Mouse (Mus musculus) forebrain, embryonic 10.5 days (tissue): Measurements from ENCODE around the gene Mylip. TPM values are rescaled to one million over a fixed set of nuclear protein-coding genes. Genes with fewer than 3 reads are reported as not detected.

Experiments used
- DNase-seq: peaks from one replicate; pipeline ENCODE4 v3.0.0-alpha.2; 2017; ENCODE audit warnings: low spot score; ENCODE audit errors: extremely low spot score
- H3K27ac ChIP-seq: fragments of 300-500 bp; sonication (generic); 2 replicates; pipeline ENCODE4 v1.5.1; 2016; ENCODE audit warnings: mild to moderate bottlenecking
- H3K27me3 ChIP-seq: fragments of 300-500 bp; sonication (generic); 2 replicates; pipeline ENCODE4 v1.6.1; 2016; ENCODE audit warnings: mild to moderate bottlenecking; ENCODE audit not compliant: poor library complexity, severe bottlenecking
- H3K36me3 ChIP-seq: fragments of 300-500 bp; sonication (generic); replicated peaks from 2 replicates; pipeline ENCODE4 v1.6.1; 2016; ENCODE audit warnings: mild to moderate bottlenecking, moderate library complexity
- H3K4me1 ChIP-seq: fragments of 300-500 bp; sonication (generic); 2 replicates; pipeline ENCODE4 v1.6.1; 2016
- H3K4me3 ChIP-seq: fragments of 300-500 bp; sonication (generic); 2 replicates; pipeline ENCODE4 v1.5.1; 2016; ENCODE audit warnings: mild to moderate bottlenecking, moderate library complexity
- H3K9me3 ChIP-seq: fragments of 300-500 bp; sonication (generic); 2 replicates; pipeline ENCODE4 v1.6.1; 2016; ENCODE audit warnings: mild to moderate bottlenecking, moderate library complexity
- WGBS: fragments of 180-500 bp; shearing (Covaris S2); methylation state at CpG from one replicate; pipeline ENCODE4 v1.1.7; 2016; 5-methylcytosine and 5-hydroxymethylcytosine counted together
- polyA plus RNA-seq: library from polyadenylated mRNA; unstranded; fragments of >200 nt; fragmentation: Nextera tagmentation; extraction: Ambion mirVana; gene quantifications from 2 replicates; pipeline ENCODE4 v1.2.1, GENCODE M21; 2016

Mylip gene
- polyA plus RNA-seq, 1 experiment from 2014 or later, result 4.9 TPM

DNA sequence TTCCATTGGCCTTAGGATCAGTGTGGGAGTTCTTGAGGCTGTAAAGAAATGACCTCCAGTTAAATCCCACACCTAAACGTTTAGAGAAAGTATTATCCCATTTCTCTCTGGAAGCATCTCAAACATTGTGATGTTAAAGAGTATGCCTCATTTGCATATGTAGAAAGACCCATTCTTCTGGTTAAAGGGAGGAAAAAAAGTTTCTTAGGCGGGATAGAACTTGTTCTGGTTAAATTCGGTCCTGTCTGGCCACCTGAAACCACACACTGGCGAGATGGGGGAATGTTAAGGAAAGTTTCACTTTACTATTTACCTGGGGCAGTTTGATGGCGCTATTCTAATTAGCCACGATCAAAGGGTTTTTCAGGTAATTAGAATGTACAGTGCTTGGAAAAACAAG, 14.7 kb upstream of the Mylip start:
- no peaks in the 10 kb centered on the region for H3K9me3 ChIP-seq
- no peak overlapping the region for H3K4me3 ChIP-seq
- H3K4me1 ChIP-seq, result peaks cover 24% of the 10 kb centered on the region
- 23% methylated on average over 6 of the region's 6 CpGs for WGBS
- no peak overlapping the region for H3K27ac ChIP-seq
- DNase-seq, result no peak
- 0 out of 2 replicates have a peak, but pooled peaks cover 7% of the 10 kb centered on the region for H3K27me3 ChIP-seq
- H3K36me3 ChIP-seq, result no peaks in the 10 kb centered on the region

DNA sequence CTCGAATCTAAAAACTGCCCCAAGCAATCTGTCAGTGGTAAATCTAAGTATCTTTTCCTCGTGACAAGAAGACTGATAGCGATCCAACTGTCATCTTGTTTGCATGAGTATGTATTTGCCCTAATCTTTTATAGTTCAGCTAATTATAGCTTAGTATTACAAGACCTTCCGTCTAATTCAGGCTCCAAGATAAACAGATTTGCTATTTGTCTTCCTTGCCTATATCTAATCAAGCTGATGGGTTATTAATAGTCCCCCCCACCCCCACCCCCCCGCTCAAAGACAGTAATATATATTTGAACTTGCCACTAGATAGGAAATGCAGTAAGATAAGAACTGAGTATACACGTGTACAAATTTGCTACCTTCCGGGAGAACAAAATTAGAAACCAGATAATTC, 7.3 kb upstream of the Mylip start:
- Histone ChIP-seq H3K36me3 (no peaks in the 10 kb centered on the region), H3K4me3 (no peak overlapping the region), H3K4me1 (peaks cover 4% of the 10 kb centered on the region; the same call in 1 of the 2 replicates), H3K27ac (no peak overlapping the region), H3K9me3 (no peaks in the 10 kb centered on the region), H3K27me3 (no peaks in the 10 kb centered on the region)
- WGBS, result 85% methylated on average over 7 of the region's 7 CpGs
- DNase-seq, result no peak

DNA sequence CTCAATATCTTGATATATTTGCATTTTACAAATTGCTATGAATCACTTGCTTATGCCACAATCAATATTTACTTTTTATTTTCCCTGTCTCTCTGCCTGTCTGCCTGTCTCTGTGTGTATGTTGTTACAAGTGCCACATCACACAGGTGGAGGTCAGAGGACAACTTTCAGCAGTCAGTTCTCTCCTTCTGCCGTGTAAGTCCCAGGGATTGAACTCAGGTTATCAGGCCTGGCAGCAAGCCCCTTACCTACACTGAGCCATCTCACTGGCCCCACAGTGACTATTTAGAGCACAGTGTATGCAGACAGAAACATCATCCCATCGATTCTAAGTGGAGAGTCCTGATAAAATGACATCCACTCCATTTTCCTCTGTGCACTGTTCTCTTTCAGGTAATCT, 4.9 kb upstream of the Mylip start:
- Histone ChIP-seq H3K27me3 (peaks cover 10% of the 10 kb centered on the region), H3K9me3 (no peaks in the 10 kb centered on the region), H3K4me1 (peaks cover 13% of the 10 kb centered on the region), H3K4me3 (no peak overlapping the region), H3K27ac (no peak overlapping the region), H3K36me3 (no peaks in the 10 kb centered on the region)
- DNase-seq, result no peak
- 77% methylated on average over 2 of the region's 2 CpGs for WGBS

DNA sequence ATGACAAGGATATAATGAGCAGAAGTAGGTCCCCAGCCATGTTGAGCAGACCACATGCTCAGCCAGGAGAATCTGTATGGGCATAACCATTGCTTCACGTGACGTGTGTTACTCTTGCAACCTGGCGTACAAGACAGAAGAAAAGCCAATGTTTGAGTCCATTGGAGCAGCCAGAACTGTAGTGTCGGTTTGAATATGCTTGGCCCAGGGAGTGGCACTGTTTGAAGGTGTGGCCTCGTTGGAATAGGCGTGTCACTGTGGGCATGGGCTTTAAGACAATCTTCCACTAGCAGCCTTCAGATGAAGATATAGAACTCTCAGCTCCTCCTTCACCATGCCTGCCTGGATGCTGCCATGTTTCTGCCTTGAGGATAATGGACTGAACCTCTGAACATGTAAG, 4.0 kb upstream of the Mylip start:
- Histone ChIP-seq H3K4me3 (no peak overlapping the region), H3K36me3 (no peaks in the 10 kb centered on the region), H3K9me3 (no peaks in the 10 kb centered on the region), H3K4me1 (peaks cover 21% of the 10 kb centered on the region), H3K27ac (no peak overlapping the region), H3K27me3 (peaks cover 16% of the 10 kb centered on the region)
- no peak for DNase-seq
- 90% methylated on average over 6 of the region's 6 CpGs for WGBS

DNA sequence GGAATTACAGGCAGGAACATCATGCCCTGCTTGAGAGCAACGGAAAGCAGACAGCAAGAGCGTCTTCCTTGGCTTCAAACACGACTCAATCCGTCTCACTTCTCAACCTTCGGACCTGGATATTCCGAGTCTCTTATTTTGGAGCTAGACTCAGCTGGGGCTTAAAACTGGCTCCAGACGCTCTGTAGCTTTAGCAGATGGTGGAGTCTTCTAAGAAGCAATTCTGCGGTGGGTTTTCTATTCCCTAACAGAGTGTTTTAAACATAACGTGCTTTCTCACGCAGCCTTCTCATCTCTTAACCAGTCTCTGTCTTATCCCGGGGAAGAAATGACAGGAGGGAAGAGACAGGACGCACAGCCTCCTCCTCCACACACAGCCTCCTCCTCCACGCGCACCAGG, 3.3 kb upstream of the Mylip start:
- DNase-seq, result no peak
- WGBS, result 92% methylated on average over 14 of the region's 14 CpGs
- H3K27me3 ChIP-seq, result peaks cover 23% of the 10 kb centered on the region
- no peaks in the 10 kb centered on the region for H3K9me3 ChIP-seq
- peaks cover 28% of the 10 kb centered on the region for H3K4me1 ChIP-seq
- no peak overlapping the region for H3K27ac ChIP-seq
- no peaks in the 10 kb centered on the region for H3K36me3 ChIP-seq
- H3K4me3 ChIP-seq, result no peak overlapping the region

DNA sequence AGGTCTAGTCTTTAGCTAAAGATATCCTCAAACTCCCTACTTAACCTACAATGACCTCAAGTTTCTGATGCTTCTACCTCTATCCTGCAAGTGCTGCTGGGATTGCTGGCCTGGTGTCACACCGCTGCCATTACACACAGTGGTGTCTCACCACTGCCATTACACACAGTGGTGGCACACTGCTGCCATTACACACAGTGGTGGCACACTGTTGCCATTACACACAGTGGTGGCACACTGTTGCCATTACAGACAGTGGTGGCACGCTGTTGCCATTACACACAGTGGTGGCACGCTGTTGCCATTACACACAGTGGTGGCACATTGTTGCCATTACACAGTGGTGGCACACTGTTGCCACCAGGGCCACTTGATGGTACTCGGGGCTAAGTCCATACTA, 2.3 kb upstream of the Mylip start:
- H3K4me3 ChIP-seq, result no peak overlapping the region
- DNase-seq, result no peak

DNA sequence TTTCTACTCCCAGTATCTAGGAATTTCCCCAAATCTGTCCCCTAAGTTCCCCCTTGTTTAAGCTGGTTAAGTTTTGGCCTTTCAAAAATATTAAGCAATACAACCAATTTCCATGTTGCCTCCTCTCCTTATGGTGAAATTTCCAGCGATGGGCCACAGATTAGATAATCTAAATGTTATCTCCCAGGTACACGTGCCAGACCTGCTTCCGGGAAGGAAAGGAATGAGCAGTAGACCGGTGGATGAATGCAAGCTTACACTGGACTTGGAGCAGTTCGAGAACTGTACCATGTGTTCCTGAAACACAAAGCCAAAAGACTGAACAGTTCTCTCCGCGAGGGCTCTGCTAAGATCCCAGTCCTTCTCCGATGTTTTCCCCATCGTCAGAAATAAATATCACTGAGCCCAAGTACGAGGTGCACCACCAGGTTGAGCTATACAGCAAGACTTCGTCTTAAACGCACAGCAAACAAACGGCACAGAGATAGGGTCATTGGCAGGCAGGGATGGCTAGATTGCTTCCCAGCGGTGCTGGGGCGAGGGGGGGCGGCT, 1.2 kb upstream of the Mylip start:
- Histone ChIP-seq H3K27me3 (peaks cover 26% of the 10 kb centered on the region), H3K4me3 (no peak overlapping the region), H3K9me3 (no peaks in the 10 kb centered on the region), H3K36me3 (no peaks in the 10 kb centered on the region), H3K4me1 (peaks cover 49% of the 10 kb centered on the region), H3K27ac (no peak overlapping the region)
- DNase-seq, result no peak
- WGBS, result 80% methylated on average over 16 of the region's 16 CpGs

More for the DNA sequence above, 2.3 kb upstream of the Mylip start:
- no peaks in the 10 kb centered on the region for H3K9me3 ChIP-seq
- peaks cover 38% of the 10 kb centered on the region for H3K4me1 ChIP-seq
- no peaks in the 10 kb centered on the region for H3K36me3 ChIP-seq
- peaks cover 26% of the 10 kb centered on the region for H3K27me3 ChIP-seq
- WGBS, result 96% methylated on average over 4 of the region's 4 CpGs
- H3K27ac ChIP-seq, result no peak overlapping the region

DNA sequence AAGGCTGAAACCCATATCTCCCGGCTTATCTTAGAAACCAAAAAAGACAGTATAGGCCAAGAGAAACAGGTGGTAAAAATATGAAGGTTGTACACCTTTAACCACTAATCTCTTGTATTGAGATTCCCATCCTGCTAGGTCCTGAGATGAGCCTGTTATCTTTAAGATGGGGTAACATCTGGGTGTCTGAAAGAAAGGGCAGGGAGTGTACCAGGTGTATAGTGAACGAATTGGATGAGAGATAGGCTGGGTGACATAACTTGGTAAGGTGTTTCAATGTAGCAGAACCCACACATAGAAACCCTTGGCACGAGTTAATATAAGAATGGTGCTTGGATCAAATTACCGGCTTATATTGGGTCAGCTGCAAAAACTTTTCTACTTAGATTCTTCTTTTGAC, 653 bp upstream of the Mylip start:
- no peak overlapping the region for H3K27ac ChIP-seq
- 38% methylated on average over 4 of the region's 4 CpGs for WGBS
- H3K4me3 ChIP-seq, result peak overlapping the region; percentile 83
- peaks cover 50% of the 10 kb centered on the region for H3K4me1 ChIP-seq
- no peaks in the 10 kb centered on the region for H3K36me3 ChIP-seq
- no peaks in the 10 kb centered on the region for H3K9me3 ChIP-seq
- DNase-seq, result no peak
- H3K27me3 ChIP-seq, result peaks cover 26% of the 10 kb centered on the region

DNA sequence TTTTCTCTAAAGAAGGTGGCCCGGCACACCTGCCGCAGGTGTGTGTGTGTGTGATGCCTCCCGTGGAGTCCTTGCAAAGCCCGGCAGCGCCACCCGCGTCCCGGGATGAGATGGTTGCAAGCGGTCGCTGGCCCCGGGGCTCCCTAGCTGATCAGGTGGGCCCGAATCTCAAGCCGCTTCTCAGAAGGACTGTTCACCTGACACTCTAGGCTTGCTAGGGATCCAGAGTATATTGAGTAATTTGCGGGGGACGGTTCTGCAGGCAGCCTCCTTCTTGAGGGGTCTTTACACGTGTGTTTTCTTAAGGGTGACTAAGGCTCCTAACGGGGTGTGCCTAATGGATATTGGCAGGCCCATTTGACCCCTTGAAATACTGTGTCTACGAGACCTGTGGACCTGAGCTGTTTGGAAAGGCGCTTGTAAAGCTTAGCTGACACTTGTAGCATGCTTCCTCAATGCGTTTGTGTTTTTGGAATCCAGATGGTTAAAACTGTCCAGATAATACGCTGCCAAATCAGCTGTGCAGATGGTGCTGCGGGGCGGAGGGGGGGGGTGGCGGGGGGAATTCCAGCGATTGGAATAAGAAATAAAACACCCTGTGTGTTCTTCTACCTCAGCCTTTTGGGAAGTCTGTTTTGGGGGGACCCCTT, 895 bp downstream of the Mylip start:
- Histone ChIP-seq H3K27ac (peak overlapping the region; percentile 88), H3K4me3 (peak overlapping the region; percentile 83), H3K4me1 (peaks cover 58% of the 10 kb centered on the region), H3K9me3 (no peaks in the 10 kb centered on the region), H3K36me3 (no peaks in the 10 kb centered on the region), H3K27me3 (peaks cover 26% of the 10 kb centered on the region)
- WGBS, result 3% methylated on average over 25 of the region's 25 CpGs
- DNase-seq, result peak; percentile 27

DNA sequence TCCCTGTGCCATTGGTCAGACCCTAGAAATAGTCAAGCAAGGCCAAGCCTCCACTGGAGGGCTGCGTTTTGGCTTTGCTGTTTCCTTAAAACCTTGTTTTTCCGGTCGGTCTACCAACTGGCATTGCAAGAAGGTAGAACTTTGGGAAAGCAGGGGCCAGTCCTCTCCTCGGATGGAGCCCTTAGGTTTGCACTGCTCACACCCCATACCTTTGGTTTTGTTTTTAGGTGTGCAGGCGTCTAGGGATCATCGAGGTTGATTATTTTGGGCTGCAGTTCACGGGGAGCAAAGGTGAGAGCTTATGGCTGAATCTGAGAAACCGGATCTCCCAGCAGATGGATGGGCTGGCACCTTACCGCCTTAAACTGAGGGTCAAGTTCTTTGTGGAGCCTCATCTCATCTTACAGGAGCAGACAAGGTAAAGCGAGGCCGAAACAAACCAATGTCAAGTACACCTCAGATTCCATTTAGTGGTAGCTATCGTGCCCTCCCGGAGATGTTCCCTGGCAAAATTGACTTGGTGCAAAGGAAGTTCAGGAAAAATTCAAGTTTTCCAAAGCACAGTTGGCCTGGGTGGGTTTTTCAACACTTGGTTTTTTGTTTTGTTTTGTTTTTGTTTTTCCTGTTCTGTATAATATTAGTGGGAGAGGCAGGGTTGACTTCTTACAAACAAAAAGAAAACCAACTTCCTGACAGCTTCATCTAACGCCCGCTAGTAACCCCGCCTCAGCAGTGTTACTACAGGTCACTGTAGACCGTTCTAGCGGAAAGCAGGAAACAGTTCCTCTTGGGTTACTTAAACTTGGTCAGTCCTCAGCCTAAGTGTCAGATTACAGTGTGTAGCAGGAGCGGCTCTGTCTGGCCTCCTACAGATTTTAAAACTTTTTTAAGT, 1.7 kb downstream of the Mylip start:
- Histone ChIP-seq H3K4me3 (peak overlapping the region; percentile 83), H3K36me3 (no peaks in the 10 kb centered on the region), H3K9me3 (no peaks in the 10 kb centered on the region), H3K27me3 (peaks cover 26% of the 10 kb centered on the region), H3K27ac (peak overlapping the region; percentile 88; the same call in 1 of the 2 replicates), H3K4me1 (peaks cover 61% of the 10 kb centered on the region)
- 55% methylated on average over 19 of the region's 19 CpGs for WGBS
- no peak for DNase-seq

DNA sequence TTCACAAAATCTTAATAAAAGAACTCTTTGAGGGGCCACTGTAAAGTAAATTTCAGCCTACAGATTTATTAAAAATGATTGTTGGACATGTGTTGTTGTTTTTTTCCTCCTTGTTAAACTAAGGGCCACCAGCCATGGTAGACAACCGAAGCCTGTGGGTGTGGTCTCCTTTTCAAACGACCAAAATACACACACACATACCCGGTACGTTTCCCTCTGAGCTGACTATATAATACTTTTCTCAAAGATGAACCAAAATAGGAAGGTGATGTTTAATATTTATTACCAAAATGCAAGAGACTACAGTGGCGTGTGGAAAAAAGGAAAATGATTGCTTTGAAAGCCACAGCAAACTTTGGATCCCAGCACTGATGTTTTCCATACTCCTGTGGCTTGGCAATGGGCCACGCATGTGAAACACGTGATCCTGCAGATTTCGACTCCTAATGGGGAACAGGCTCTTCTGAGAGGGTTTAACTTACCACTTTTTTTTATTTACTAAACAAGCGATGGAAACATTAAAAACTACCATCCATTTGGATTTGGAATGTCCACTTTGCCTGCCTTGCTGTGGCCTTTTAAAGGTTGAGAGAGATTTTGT, 2.4 kb downstream of the Mylip start:
- no peak overlapping the region for H3K27ac ChIP-seq
- no peaks in the 10 kb centered on the region for H3K9me3 ChIP-seq
- WGBS, result 73% methylated on average over 9 of the region's 9 CpGs
- DNase-seq, result no peak
- H3K27me3 ChIP-seq, result peaks cover 26% of the 10 kb centered on the region
- peaks cover 66% of the 10 kb centered on the region for H3K4me1 ChIP-seq
- H3K36me3 ChIP-seq, result no peaks in the 10 kb centered on the region
- peak overlapping the region; percentile 83 for H3K4me3 ChIP-seq

DNA sequence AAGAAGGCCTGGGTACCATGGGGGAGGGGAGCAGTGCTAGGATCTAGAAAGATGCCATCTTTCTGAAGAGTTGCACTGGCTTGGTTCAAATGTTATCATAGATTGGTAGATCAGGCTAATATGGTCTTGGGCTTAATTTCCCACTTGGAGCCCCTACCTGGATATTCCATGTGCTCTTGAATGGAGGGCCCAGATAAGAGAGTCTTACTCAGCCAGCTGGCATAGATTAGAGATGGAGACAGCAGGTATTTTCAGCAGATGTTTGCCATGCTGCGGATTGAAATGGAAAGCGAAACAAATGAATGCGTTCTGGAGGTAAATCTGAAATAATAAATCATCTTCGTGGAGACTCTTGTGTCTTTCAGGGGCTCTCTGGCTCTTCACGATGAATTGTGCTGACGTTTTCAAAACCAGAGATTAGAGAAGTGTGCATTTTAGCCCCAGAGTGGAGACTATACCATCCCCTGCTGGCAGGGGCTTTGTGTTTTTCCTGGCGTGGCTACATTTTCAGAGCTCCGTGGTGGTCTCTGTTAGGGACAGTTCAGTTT, 4.8 kb downstream of the Mylip start:
- H3K27me3 ChIP-seq, result peaks cover 15% of the 10 kb centered on the region
- WGBS, result 54% methylated on average over 8 of the region's 8 CpGs
- no peaks in the 10 kb centered on the region for H3K36me3 ChIP-seq
- no peaks in the 10 kb centered on the region for H3K9me3 ChIP-seq
- DNase-seq, result no peak
- H3K4me1 ChIP-seq, result peaks cover 75% of the 10 kb centered on the region
- H3K4me3 ChIP-seq, result no peak overlapping the region
- no peak overlapping the region for H3K27ac ChIP-seq
